Mouse (Mus musculus): ENCODE measurements at regions not wholly inside any gene's neighbourhood (a gene's known extent, or its start where the extent isn't known, plus 50 kb on each side); places are given as distances from the start of the nearest gene placed in this dataset.

DNA sequence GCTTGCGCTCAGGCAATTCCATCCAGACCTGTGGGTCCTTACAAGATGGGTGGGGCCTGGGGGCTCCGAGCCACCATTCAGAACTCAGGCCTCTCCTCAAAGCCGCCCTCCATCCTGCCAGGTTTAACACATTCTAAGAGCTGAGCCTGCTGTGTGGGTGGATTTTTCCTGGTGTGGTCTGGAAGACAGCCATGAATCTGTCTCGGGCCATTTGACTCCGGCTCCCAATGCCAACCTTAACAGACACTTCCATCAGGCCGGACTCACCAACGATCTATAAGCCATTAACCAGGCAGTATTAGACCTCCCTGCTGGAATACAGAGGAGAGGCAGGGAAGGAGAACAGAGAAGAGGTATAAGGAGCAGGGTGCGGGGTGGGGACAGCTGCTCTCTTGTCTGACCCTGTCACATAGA, 288.9 kb upstream of the Rpl38 start:
- no peaks in the 10 kb centered on the region for H3K9me3 ChIP-seq (replicated peaks; ENCODE audit: low read length)
- H3K79me2 ChIP-seq (replicated peaks; ENCODE audit: control insufficient read depth, extremely low read depth, insufficient read depth, poor library complexity, severe bottlenecking), result no peaks in the 10 kb centered on the region
- DNase-seq (ENCODE audit: extremely low read depth), result no peak
- H3K9ac ChIP-seq (ENCODE audit: insufficient read depth, low read depth), result no peak overlapping the region
- no peak for TF ChIP-seq CHD1 (IDR thresholded peaks at IDR 0.05; ENCODE audit: low read depth, low read length)
- no peak for TF ChIP-seq ZKSCAN1 (IDR thresholded peaks at IDR 0.05; ENCODE audit: borderline replicate concordance, low read depth, low read length)
- no peak for TF ChIP-seq ELF1 (IDR thresholded peaks at IDR 0.05; ENCODE audit: low read depth, low read length)
- no peak for TF ChIP-seq POLR2AphosphoS2 (IDR thresholded peaks at IDR 0.05; ENCODE audit: low read depth, low read length)
- no peak for TF ChIP-seq RCOR1 (conservative IDR thresholded peaks at IDR 0.05; ENCODE audit: low read depth, low read length)
- TF ChIP-seq E2F4 (IDR thresholded peaks at IDR 0.05; ENCODE audit: insufficient replicate concordance, low read depth, low read length), result no peak
- no peak for TF ChIP-seq MAZ (IDR thresholded peaks at IDR 0.05; ENCODE audit: low read depth, low read length)
- no peak for TF ChIP-seq HCFC1 (IDR thresholded peaks at IDR 0.05; ENCODE audit: low read depth, low read length)
- no peak for TF ChIP-seq KAT2A (IDR thresholded peaks at IDR 0.05; ENCODE audit: insufficient replicate concordance, low read length)
- TF ChIP-seq EP300 (IDR thresholded peaks at IDR 0.05; ENCODE audit: low read length), result no peak
- no peak for TF ChIP-seq BHLHE40 (IDR thresholded peaks at IDR 0.05; ENCODE audit: low read depth, low read length)
- no peak for TF ChIP-seq ETS1 (conservative IDR thresholded peaks at IDR 0.05; ENCODE audit: low read depth, low read length)
- no peak for TF ChIP-seq MEF2A (IDR thresholded peaks at IDR 0.05; ENCODE audit: borderline replicate concordance, low read depth, low read length)
- H3K27ac ChIP-seq (ENCODE audit: insufficient read depth, low read depth), result no peak overlapping the region
- no peak overlapping the region for H3K4me3 ChIP-seq (replicated peaks in 1 of 3; ENCODE audit: low read depth in 2 of 3, low read length in 2 of 3, poor library complexity in 1 of 3)
- peaks cover 84% of the 10 kb centered on the region for H3K27me3 ChIP-seq (replicated peaks)
- dilution Hi-C loops (cut with MboI; ENCODE audit: extremely low pct_ligation_motif_present, extremely low pct_unique_long_range_greater_than_20kb, low sequenced_read_pairs) (no loop called here), in situ Hi-C loops (cut with MboI; ENCODE audit: low pct_ligation_motif_present, low pct_unique_long_range_greater_than_20kb, low sequenced_read_pairs) (no loop called here)
- no peaks in the 10 kb centered on the region for H3K4me1 ChIP-seq (ENCODE audit: control insufficient read depth in 1 of 2, insufficient read depth in 2 of 2)
- no peak overlapping the region for H3K4me2 ChIP-seq (ENCODE audit: insufficient read depth, low read depth, poor library complexity, severe bottlenecking)
- H3K36me3 ChIP-seq (replicated peaks in 1 of 2; ENCODE audit: control insufficient read depth in 1 of 2, insufficient read depth in 1 of 2, low read length in 1 of 2), result no peaks in the 10 kb centered on the region

DNA sequence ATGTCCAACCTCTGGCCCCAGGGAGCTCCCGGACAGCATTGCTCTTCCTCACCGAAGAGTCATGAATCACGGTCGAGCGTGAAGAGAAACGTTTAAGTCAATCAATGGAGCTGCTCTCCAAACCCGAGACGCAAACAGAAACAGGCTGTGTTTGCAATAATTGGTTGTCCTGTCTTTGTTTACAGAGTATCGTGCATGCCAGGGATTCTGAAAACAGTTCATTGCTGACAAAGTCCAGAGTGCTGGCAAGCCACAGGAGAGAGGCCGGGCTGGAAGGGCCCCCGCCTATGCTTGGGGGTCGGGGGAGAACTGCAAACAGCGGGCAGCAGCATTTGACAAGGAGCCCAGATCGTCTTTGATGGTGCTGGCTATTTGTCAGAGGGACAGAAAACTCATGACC, 292.4 kb upstream of the Rpl38 start:
- in situ Hi-C loops (cut with MboI; ENCODE audit: low pct_ligation_motif_present, low pct_unique_long_range_greater_than_20kb, low sequenced_read_pairs) (no loop called here), dilution Hi-C loops (cut with MboI; ENCODE audit: extremely low pct_ligation_motif_present, extremely low pct_unique_long_range_greater_than_20kb, low sequenced_read_pairs) (no loop called here)
- Histone ChIP-seq H3K36me3 (replicated peaks in 1 of 2; ENCODE audit: control insufficient read depth in 1 of 2, insufficient read depth in 1 of 2, low read length in 1 of 2) (no peaks in the 10 kb centered on the region), H3K4me2 (ENCODE audit: insufficient read depth, low read depth, poor library complexity, severe bottlenecking) (no peak overlapping the region), H3K9ac (ENCODE audit: insufficient read depth, low read depth) (no peak overlapping the region), H3K9me3 (replicated peaks; ENCODE audit: low read length) (no peaks in the 10 kb centered on the region), H3K79me2 (replicated peaks; ENCODE audit: control insufficient read depth, extremely low read depth, insufficient read depth, poor library complexity, severe bottlenecking) (no peaks in the 10 kb centered on the region), H3K27me3 (replicated peaks) (peaks cover 83% of the 10 kb centered on the region), H3K27ac (ENCODE audit: insufficient read depth, low read depth) (no peak overlapping the region), H3K4me1 (ENCODE audit: control insufficient read depth in 1 of 2, insufficient read depth in 2 of 2) (no peaks in the 10 kb centered on the region), H3K4me3 (replicated peaks in 1 of 3; ENCODE audit: low read depth in 2 of 3, low read length in 2 of 3, poor library complexity in 1 of 3) (no peak overlapping the region)
- TF ChIP-seq ELF1 (IDR thresholded peaks at IDR 0.05; ENCODE audit: low read depth, low read length) (no peak), MAX (IDR thresholded peaks at IDR 0.05; ENCODE audit: low read length) (no peak), CHD2 (IDR thresholded peaks at IDR 0.05; ENCODE audit: low read length) (no peak), MEF2A (IDR thresholded peaks at IDR 0.05; ENCODE audit: borderline replicate concordance, low read depth, low read length) (no peak), JUND (conservative IDR thresholded peaks at IDR 0.05; ENCODE audit: low read depth, low read length) (no peak)
- no peak for DNase-seq (ENCODE audit: extremely low read depth)

All from CH12.LX (cell line).